Mouse (Mus musculus) CH12.LX (cell line): ENCODE measurements at regions not wholly inside any gene's neighbourhood (a gene's known extent, or its start where the extent isn't known, plus 50 kb on each side); places are given as distances from the start of the nearest gene placed in this dataset.

Source experiments
- DNase-seq: peaks from one replicate; pipeline ENCODE4 v3.0.0-alpha.2; 2013; ENCODE audit errors: extremely low read depth
- H3K27ac ChIP-seq: 2 replicates; pipeline ENCODE4 v1.5.1; 2012; ENCODE audit warnings: low read depth, mild to moderate bottlenecking, control low read depth, moderate library complexity; ENCODE audit not compliant: insufficient read depth
- H3K27me3 ChIP-seq: replicated peaks from 2 replicates; pipeline ENCODE3; 2012; ENCODE audit warnings: inconsistent platforms
- H3K36me3 ChIP-seq, 2 experiments: replicated peaks in 1 of 2; 2 replicates each; pipeline versions ENCODE3 to v1.6.1; 2012; ENCODE audit warnings: inconsistent platforms in 1 of 2, low read length in 1 of 2, mild to moderate bottlenecking in 1 of 2, mixed read lengths in 1 of 2, moderate library complexity in 1 of 2; ENCODE audit not compliant: control insufficient read depth in 1 of 2, insufficient read depth in 1 of 2
- H3K4me1 ChIP-seq, 2 experiments: 2 replicates each; pipeline ENCODE4 v1.6.1; 2012; ENCODE audit warnings: inconsistent platforms in 1 of 2, moderate library complexity in 1 of 2; ENCODE audit not compliant: insufficient read depth in 2 of 2, control insufficient read depth in 1 of 2
- H3K4me2 ChIP-seq: 2 replicates; pipeline ENCODE4 v1.6.1; 2012; ENCODE audit warnings: low read depth, mild to moderate bottlenecking, control low read depth; ENCODE audit not compliant: poor library complexity, insufficient read depth, severe bottlenecking
- H3K4me3 ChIP-seq, 3 experiments: fragments of 150-350 bp in 1 of 3; sonication (generic) in 1 of 3; replicated peaks in 1 of 3; 2 replicates each; pipeline versions ENCODE3 to v1.5.1; 2011 to 2012; ENCODE audit warnings: low read depth in 2 of 3, low read length in 2 of 3, mild to moderate bottlenecking in 2 of 3, moderate library complexity in 2 of 3, control low read depth in 1 of 3, improper control_type of control experiment in 1 of 3, inconsistent platforms in 1 of 3, mixed read lengths in 1 of 3; ENCODE audit not compliant: poor library complexity in 1 of 3
- H3K79me2 ChIP-seq: replicated peaks from 2 replicates; pipeline ENCODE4 v1.6.1; 2012; ENCODE audit warnings: mild to moderate bottlenecking, moderate library complexity; ENCODE audit not compliant: control insufficient read depth, poor library complexity, insufficient read depth, severe bottlenecking; ENCODE audit errors: extremely low read depth
- H3K9ac ChIP-seq: 2 replicates; pipeline ENCODE4 v1.6.1; 2012; ENCODE audit warnings: low read depth, mild to moderate bottlenecking, control low read depth, moderate library complexity; ENCODE audit not compliant: insufficient read depth
- H3K9me3 ChIP-seq: replicated peaks from 2 replicates; pipeline ENCODE3; 2012; ENCODE audit warnings: low read length, inconsistent platforms, mixed read lengths
- BHLHE40 ChIP-seq: IDR thresholded peaks from 2 replicates; pipeline ENCODE4 v1.6.1; 2011; ENCODE audit warnings: mild to moderate bottlenecking, low read depth, low read length, improper control_type of control experiment
- CHD2 ChIP-seq: IDR thresholded peaks from 2 replicates; pipeline ENCODE4 v1.6.1; 2011; ENCODE audit warnings: low read length, improper control_type of control experiment
- CTCF ChIP-seq, 2 experiments: IDR thresholded peaks in 1 of 2; conservative IDR thresholded peaks in 1 of 2; 2 replicates each; pipeline ENCODE4 v1.5.1; 2011 to 2012; ENCODE audit warnings: low read depth in 2 of 2, low read length in 2 of 2, improper control_type of control experiment in 1 of 2, inconsistent platforms in 1 of 2, mild to moderate bottlenecking in 1 of 2, moderate library complexity in 1 of 2
- E2F4 ChIP-seq: IDR thresholded peaks from 2 replicates; pipeline ENCODE4 v1.6.1; 2011; ENCODE audit warnings: low read depth, low read length, improper control_type of control experiment; ENCODE audit not compliant: insufficient replicate concordance
- EP300 ChIP-seq: IDR thresholded peaks from 2 replicates; pipeline ENCODE4 v1.6.1; 2011; ENCODE audit warnings: low read length, improper control_type of control experiment
- ETS1 ChIP-seq: conservative IDR thresholded peaks from 2 replicates; pipeline ENCODE4 v1.6.1; 2012; ENCODE audit warnings: low read depth, mild to moderate bottlenecking, inconsistent platforms, low read length, improper control_type of control experiment, moderate library complexity
- GABPA ChIP-seq: IDR thresholded peaks from 2 replicates; pipeline ENCODE4 v1.6.1; 2012; ENCODE audit warnings: low read depth, low read length, improper control_type of control experiment, inconsistent platforms; ENCODE audit not compliant: insufficient replicate concordance
- HCFC1 ChIP-seq: IDR thresholded peaks from 2 replicates; pipeline ENCODE4 v1.6.1; 2012; ENCODE audit warnings: low read depth, mild to moderate bottlenecking, inconsistent platforms, low read length, improper control_type of control experiment
- IRF4 ChIP-seq: IDR thresholded peaks from 2 replicates; pipeline ENCODE4 v1.6.1; 2014; ENCODE audit warnings: low read depth, mild to moderate bottlenecking, inconsistent platforms, low read length, improper control_type of control experiment
- JUN ChIP-seq: IDR thresholded peaks from 2 replicates; pipeline ENCODE4 v1.6.1; 2011; ENCODE audit warnings: low read depth, mild to moderate bottlenecking, low read length, improper control_type of control experiment, moderate library complexity; ENCODE audit not compliant: insufficient read depth
- JUND ChIP-seq: conservative IDR thresholded peaks from 2 replicates; pipeline ENCODE4 v1.6.1; 2011; ENCODE audit warnings: low read depth, low read length, improper control_type of control experiment
- KAT2A ChIP-seq: IDR thresholded peaks from 2 replicates; pipeline ENCODE4 v1.6.1; 2012; ENCODE audit warnings: low read length, improper control_type of control experiment, inconsistent platforms; ENCODE audit not compliant: insufficient replicate concordance
- MAZ ChIP-seq: IDR thresholded peaks from 2 replicates; pipeline ENCODE4 v1.6.1; 2012; ENCODE audit warnings: low read depth, mild to moderate bottlenecking, inconsistent platforms, low read length, improper control_type of control experiment, moderate library complexity
- MXI1 ChIP-seq: IDR thresholded peaks from 2 replicates; pipeline ENCODE4 v1.6.1; 2011; ENCODE audit warnings: mild to moderate bottlenecking, low read depth, low read length, improper control_type of control experiment
- NELFE ChIP-seq: IDR thresholded peaks from 2 replicates; pipeline ENCODE4 v1.6.1; 2011; ENCODE audit warnings: low read depth, low read length, improper control_type of control experiment
- NRF1 ChIP-seq: IDR thresholded peaks from 2 replicates; pipeline ENCODE4 v1.6.1; 2014; ENCODE audit warnings: low read depth, mild to moderate bottlenecking, inconsistent platforms, low read length, improper control_type of control experiment, moderate library complexity
- PAX5 ChIP-seq: IDR thresholded peaks from 2 replicates; pipeline ENCODE4 v1.6.1; 2012; ENCODE audit warnings: low read length, inconsistent platforms, mixed read lengths
- POLR2A ChIP-seq: IDR thresholded peaks from 2 replicates; pipeline ENCODE4 v1.6.1; 2011; ENCODE audit warnings: low read depth, mild to moderate bottlenecking, improper control_type of control experiment, low read length
- SIN3A ChIP-seq: IDR thresholded peaks from 2 replicates; pipeline ENCODE4 v1.6.1; 2012; ENCODE audit warnings: low read length, improper control_type of control experiment, inconsistent platforms
- TBP ChIP-seq: conservative IDR thresholded peaks from 2 replicates; pipeline ENCODE4 v1.6.1; 2011; ENCODE audit warnings: low read depth, low read length, improper control_type of control experiment
- TCF12 ChIP-seq: IDR thresholded peaks from 2 replicates; pipeline ENCODE4 v1.6.1; 2014; ENCODE audit warnings: low read depth, mild to moderate bottlenecking, inconsistent platforms, low read length, improper control_type of control experiment
- UBTF ChIP-seq: IDR thresholded peaks from 2 replicates; pipeline ENCODE4 v1.6.1; 2012; ENCODE audit warnings: low read depth, mild to moderate bottlenecking, inconsistent platforms, low read length, improper control_type of control experiment, moderate library complexity
- USF2 ChIP-seq: conservative IDR thresholded peaks from 2 replicates; pipeline ENCODE4 v1.6.1; 2011; ENCODE audit warnings: low read depth, low read length, improper control_type of control experiment
- ZC3H11A ChIP-seq: IDR thresholded peaks from 2 replicates; pipeline ENCODE4 v1.6.1; 2012; ENCODE audit warnings: low read depth, mild to moderate bottlenecking, inconsistent platforms, low read length, improper control_type of control experiment
- ZNF384 ChIP-seq: IDR thresholded peaks from 2 replicates; pipeline ENCODE4 v1.6.1; 2012; ENCODE audit warnings: low read depth, low read length, improper control_type of control experiment, inconsistent platforms
- dilution Hi-C: fragments of 300-500 bp; cut with MboI; formaldehyde crosslinking; loops from 2 replicates; pipeline ENCODE4 v1.14.3; 2020; ENCODE audit warnings: low sequenced_read_pairs; ENCODE audit not compliant: extremely low pct_unique_long_range_greater_than_20kb, extremely low pct_ligation_motif_present
- in situ Hi-C: fragments of 300-500 bp; cut with MboI; formaldehyde crosslinking; loops from 3 replicates; pipeline ENCODE4 v1.14.3; 2019; ENCODE audit warnings: low sequenced_read_pairs, low pct_ligation_motif_present, low pct_unique_long_range_greater_than_20kb, mixed read lengths

DNA sequence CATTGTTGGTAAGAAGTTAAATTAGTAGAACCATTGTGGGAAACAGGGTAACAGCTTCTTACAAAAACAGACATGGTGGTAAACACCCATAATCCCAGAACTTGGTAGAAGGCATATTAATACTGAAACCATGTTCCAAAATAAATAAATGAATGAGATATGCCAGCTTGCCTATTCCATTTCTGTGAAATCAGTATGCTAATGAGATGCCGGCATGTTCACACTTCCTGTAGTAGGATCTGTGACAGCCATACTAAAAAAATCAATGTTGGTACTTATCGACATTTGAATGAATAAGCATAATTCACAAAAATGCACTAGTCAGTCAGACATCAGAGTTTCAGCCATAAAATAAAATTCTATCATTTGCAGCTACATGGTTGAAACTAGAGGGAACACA lies 559.7 kb upstream of the Atp2b1 start:
- no peak for DNase-seq
- Histone ChIP-seq H3K9me3 (no peaks in the 10 kb centered on the region), H3K27me3 (no peaks in the 10 kb centered on the region), H3K9ac (no peak overlapping the region), H3K4me1 (peaks cover 0 to 3% of the 10 kb centered on the region in 2 experiments; a peak in 1 of 4 replicates), H3K4me3 (no peak overlapping the region), H3K36me3 (no peaks in the 10 kb centered on the region), H3K4me2 (no peak overlapping the region), H3K79me2 (no peaks in the 10 kb centered on the region), H3K27ac (no peak overlapping the region)
- dilution Hi-C loops (no loop called here), in situ Hi-C loops (no loop called here)
- TF ChIP-seq E2F4 (no peak), ETS1 (no peak), JUN (no peak), JUND (no peak), IRF4 (no peak), CHD2 (no peak), MAZ (no peak), USF2 (no peak), KAT2A (no peak), SIN3A (no peak)

DNA sequence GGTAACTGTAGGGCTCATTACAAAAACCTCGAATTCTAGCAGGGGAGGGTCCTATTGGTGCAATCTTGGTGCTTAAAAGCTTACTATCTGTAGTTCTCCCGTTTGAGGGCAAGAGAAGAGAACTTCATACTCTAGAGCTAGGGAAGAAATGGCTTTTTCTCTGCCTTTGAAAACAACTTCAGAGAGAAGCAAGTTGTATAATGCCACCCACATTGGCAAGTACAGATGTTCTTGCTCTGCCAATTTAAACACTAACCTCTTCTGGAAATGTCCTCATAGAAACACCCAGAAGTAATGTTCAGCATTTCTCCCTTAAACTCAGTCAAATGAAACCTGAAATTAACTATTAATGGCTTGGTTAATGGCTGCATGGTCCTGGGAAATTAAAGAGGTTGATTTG lies 549.6 kb upstream of the Atp2b1 start:
- no peak for DNase-seq
- Histone ChIP-seq H3K4me1 (no peaks in the 10 kb centered on the region; a peak in 1 of 4 replicates), H3K9me3 (no peaks in the 10 kb centered on the region), H3K4me3 (no peak overlapping the region), H3K27me3 (no peaks in the 10 kb centered on the region), H3K4me2 (no peak overlapping the region), H3K9ac (no peak overlapping the region), H3K36me3 (no peaks in the 10 kb centered on the region), H3K79me2 (no peaks in the 10 kb centered on the region), H3K27ac (no peak overlapping the region)
- in situ Hi-C loops (no loop called here), dilution Hi-C loops (no loop called here)
- no peak for TF ChIP-seq GABPA
- TF ChIP-seq MXI1, result no peak
- no peak for TF ChIP-seq ZNF384
- TF ChIP-seq ETS1, result no peak
- TF ChIP-seq UBTF, result no peak
- no peak for TF ChIP-seq ZC3H11A
- TF ChIP-seq NELFE, result no peak
- no peak for TF ChIP-seq NRF1
- no peak for TF ChIP-seq TBP
- TF ChIP-seq JUND, result no peak
- no peak for TF ChIP-seq TCF12
- no peak for TF ChIP-seq SIN3A
- TF ChIP-seq HCFC1, result no peak
- no peak for TF ChIP-seq BHLHE40
- TF ChIP-seq POLR2A, result no peak
- no peak for TF ChIP-seq CTCF (conservative IDR thresholded peaks at IDR 0.05 in 1 of 2, IDR thresholded peaks at IDR 0.05 in 1 of 2; ENCODE audit: low read depth in 2 of 2, low read length in 2 of 2)
- no peak for TF ChIP-seq KAT2A
- TF ChIP-seq EP300, result no peak
- no peak for TF ChIP-seq PAX5
